Mouse (Mus musculus): ENCODE data around the gene Dlx5. TPM values are rescaled to one million over a fixed set of nuclear protein-coding genes. Genes with fewer than 3 reads are reported as not detected.
A peak's percentile ranks its signal among the peaks of the same experiment; 100 is the strongest.

Dlx5 gene
- polyA plus RNA-seq, 1 experiment from 2014 or later, result 3.9 TPM

DNA sequence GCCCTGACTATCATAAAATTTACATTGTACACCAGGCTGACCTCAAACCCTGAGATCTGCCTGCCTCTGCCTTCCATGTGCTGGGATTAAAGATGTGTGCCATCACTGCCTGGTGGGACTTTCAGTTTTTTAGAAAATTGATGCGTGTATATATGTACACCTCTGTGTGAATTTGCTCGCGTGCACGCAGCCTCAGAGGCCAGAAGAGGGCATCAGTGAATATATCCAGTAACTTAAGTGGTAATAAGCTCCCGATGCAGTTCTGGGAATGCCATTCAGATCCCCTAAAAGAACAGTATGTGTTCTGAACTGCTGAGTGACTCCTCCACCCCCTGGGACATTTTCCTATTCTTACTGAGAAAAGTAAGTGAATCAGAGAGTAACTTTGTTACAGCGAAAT lies 8.2 kb upstream of the Dlx5 start:
- Histone ChIP-seq H3K27me3 (ENCODE audit: control insufficient read depth, insufficient read depth, low read length) (peaks cover 3% of the 10 kb centered on the region; the same call in 1 of the 2 replicates), H3K4me1 (ENCODE audit: control insufficient read depth, insufficient read depth, low read length) (no peaks in the 10 kb centered on the region), H3K4me2 (ENCODE audit: low read depth, low read length) (no peak overlapping the region), H3K9ac (ENCODE audit: low read length) (no peak overlapping the region), H3K27ac (ENCODE audit: low read length) (no peak overlapping the region), H3K4me3 (replicated peaks; ENCODE audit: low read length) (no peak overlapping the region), H3K36me3 (ENCODE audit: control insufficient read depth, insufficient read depth, low read length) (no peaks in the 10 kb centered on the region), H3K9me3 (replicated peaks; ENCODE audit: control insufficient read depth, low read length) (no peaks in the 10 kb centered on the region)
- ATAC-seq (ENCODE audit: insufficient read depth, low FRiP score), result no peak
- WGBS, result 60% methylated on average over 6 of the region's 6 CpGs

DNA sequence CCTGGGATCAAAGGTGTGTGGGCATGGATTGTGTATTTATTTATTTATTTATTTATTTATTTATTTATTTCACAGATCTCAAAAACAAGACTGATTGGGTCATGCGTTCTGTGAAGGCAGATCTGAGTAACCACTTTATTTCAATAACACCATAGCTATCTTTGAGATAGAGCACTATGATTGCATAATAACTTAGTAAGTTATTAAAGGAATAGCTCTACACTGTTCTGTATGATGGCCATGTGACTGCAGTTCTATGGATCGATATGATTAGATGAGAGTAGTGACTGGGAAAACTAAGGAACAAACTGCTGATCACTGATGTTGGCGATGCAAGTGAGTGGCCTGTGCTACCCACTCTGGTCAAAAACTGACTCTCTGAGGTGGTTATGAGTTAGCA lies 4.3 kb upstream of the Dlx5 start:
- H3K27me3 ChIP-seq (ENCODE audit: control insufficient read depth, insufficient read depth, low read length), result peaks cover 32% of the 10 kb centered on the region
- no peak overlapping the region for H3K9ac ChIP-seq (ENCODE audit: low read length)
- no peak for ATAC-seq (ENCODE audit: insufficient read depth, low FRiP score)
- no peak overlapping the region for H3K4me3 ChIP-seq (replicated peaks; ENCODE audit: low read length)
- WGBS, result 79% methylated on average over 3 of the region's 3 CpGs
- H3K36me3 ChIP-seq (ENCODE audit: control insufficient read depth, insufficient read depth, low read length), result no peaks in the 10 kb centered on the region
- H3K4me2 ChIP-seq (ENCODE audit: low read depth, low read length), result no peak overlapping the region
- no peaks in the 10 kb centered on the region for H3K9me3 ChIP-seq (replicated peaks; ENCODE audit: control insufficient read depth, low read length)
- peaks cover 4% of the 10 kb centered on the region for H3K4me1 ChIP-seq (ENCODE audit: control insufficient read depth, insufficient read depth, low read length)
- no peak overlapping the region for H3K27ac ChIP-seq (ENCODE audit: low read length)

DNA sequence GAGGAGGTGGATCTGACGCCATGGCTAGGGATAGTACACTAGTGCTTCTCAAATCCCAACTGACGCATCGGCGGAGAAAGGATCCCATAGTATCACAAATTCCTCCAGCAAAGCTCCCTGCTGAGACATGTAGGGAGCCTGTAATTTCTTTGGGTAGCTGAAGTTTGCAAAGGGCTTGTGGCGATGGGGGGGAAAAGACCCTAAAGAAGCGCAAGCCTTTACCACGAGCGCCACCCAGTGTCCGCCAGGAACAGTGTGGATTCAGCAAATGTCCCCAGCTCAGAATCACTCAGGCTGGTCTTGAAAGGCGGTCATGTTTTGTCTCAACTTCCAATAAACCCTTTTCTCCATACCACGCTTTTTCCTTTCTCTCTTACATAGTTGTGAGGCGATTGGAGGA lies 3.0 kb upstream of the Dlx5 start:
- H3K9ac ChIP-seq (ENCODE audit: low read length), result no peak overlapping the region
- H3K4me2 ChIP-seq (ENCODE audit: low read depth, low read length), result no peak overlapping the region
- peaks cover 8% of the 10 kb centered on the region for H3K4me1 ChIP-seq (ENCODE audit: control insufficient read depth, insufficient read depth, low read length)
- no peak overlapping the region for H3K4me3 ChIP-seq (replicated peaks; ENCODE audit: low read length)
- H3K27ac ChIP-seq (ENCODE audit: low read length), result no peak overlapping the region
- ATAC-seq (ENCODE audit: insufficient read depth, low FRiP score), result no peak
- H3K27me3 ChIP-seq (ENCODE audit: control insufficient read depth, insufficient read depth, low read length), result peaks cover 41% of the 10 kb centered on the region
- no peaks in the 10 kb centered on the region for H3K9me3 ChIP-seq (replicated peaks; ENCODE audit: control insufficient read depth, low read length)
- H3K36me3 ChIP-seq (ENCODE audit: control insufficient read depth, insufficient read depth, low read length), result no peaks in the 10 kb centered on the region
- 4% methylated on average over 12 of the region's 12 CpGs for WGBS

DNA sequence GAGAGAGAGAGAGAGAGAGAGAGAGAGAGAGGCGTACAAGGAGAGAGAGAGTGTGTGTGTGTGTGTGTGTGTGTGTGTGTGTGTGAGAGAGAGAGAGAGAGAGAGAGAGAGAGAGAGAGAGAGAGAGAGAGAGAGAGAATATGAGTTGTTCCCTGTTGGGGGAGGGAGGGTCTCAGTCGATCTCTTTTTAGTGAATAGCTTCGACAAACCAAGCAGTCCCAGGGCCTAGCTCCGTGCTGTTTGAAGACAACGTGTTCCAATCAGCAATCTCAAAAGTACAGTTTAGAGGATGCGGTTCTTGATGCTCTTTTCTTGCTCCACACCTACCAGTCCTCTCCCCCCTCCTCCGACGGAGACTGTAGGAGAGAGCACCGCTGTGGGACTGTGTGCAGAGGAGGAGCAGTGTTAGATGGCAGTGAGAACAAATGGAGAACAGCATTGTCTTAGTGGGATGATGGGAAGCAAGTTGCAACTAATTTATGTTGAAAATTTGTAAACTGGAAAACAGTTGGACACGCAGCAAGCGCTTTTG lies 447 bp upstream of the Dlx5 start:
- 12% methylated on average over 10 of the region's 11 CpGs for WGBS
- H3K27me3 ChIP-seq (ENCODE audit: control insufficient read depth, insufficient read depth, low read length), result peaks cover 62% of the 10 kb centered on the region

DNA sequence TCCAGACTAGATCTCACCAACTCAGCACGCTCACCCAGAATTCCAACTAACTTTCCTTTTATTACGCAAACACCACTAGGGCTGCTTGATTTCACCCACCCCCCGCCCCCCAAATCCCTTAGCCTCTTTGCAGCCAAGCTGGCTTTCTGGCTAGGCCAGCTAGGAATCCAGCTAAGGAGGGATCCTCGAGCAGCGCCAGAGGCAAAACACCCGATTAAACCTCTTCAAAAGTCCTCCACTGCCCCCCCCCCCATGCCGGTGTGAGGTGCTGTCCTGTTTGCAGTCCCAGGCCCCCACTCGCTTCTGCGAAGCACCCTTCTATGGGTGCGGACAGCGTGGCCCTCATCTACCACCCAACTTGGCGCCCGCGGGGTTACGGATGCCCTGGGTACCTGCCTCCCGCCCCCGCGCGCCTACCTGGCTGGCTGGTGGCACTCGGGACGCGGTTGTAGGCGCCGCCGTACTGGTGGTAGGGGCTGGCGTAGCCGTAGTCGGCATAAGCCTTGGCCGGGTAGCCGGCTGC lies 709 bp downstream of the Dlx5 start:
- Histone ChIP-seq H3K36me3 (ENCODE audit: control insufficient read depth, insufficient read depth, low read length) (no peaks in the 10 kb centered on the region), H3K4me1 (ENCODE audit: control insufficient read depth, insufficient read depth, low read length) (peaks cover 8% of the 10 kb centered on the region), H3K4me3 (replicated peaks; ENCODE audit: low read length) (peak overlapping the region; percentile 49), H3K27me3 (ENCODE audit: control insufficient read depth, insufficient read depth, low read length) (peaks cover 74% of the 10 kb centered on the region), H3K9ac (ENCODE audit: low read length) (peak overlapping the region; percentile 60), H3K9me3 (replicated peaks; ENCODE audit: control insufficient read depth, low read length) (no peaks in the 10 kb centered on the region), H3K4me2 (ENCODE audit: low read depth, low read length) (peak overlapping the region; percentile 83), H3K27ac (ENCODE audit: low read length) (no peak overlapping the region)
- ATAC-seq (ENCODE audit: insufficient read depth, low FRiP score), result no peak
- under 1% methylated on average over 30 of the region's 30 CpGs for WGBS

More for the DNA sequence above, 447 bp upstream of the Dlx5 start:
- Histone ChIP-seq H3K9ac (ENCODE audit: low read length) (no peak overlapping the region), H3K36me3 (ENCODE audit: control insufficient read depth, insufficient read depth, low read length) (no peaks in the 10 kb centered on the region), H3K4me1 (ENCODE audit: control insufficient read depth, insufficient read depth, low read length) (peaks cover 8% of the 10 kb centered on the region), H3K27ac (ENCODE audit: low read length) (no peak overlapping the region), H3K4me3 (replicated peaks; ENCODE audit: low read length) (peak overlapping the region; percentile 49), H3K4me2 (ENCODE audit: low read depth, low read length) (peak overlapping the region; percentile 83), H3K9me3 (replicated peaks; ENCODE audit: control insufficient read depth, low read length) (no peaks in the 10 kb centered on the region)
- no peak for ATAC-seq (ENCODE audit: insufficient read depth, low FRiP score)

DNA sequence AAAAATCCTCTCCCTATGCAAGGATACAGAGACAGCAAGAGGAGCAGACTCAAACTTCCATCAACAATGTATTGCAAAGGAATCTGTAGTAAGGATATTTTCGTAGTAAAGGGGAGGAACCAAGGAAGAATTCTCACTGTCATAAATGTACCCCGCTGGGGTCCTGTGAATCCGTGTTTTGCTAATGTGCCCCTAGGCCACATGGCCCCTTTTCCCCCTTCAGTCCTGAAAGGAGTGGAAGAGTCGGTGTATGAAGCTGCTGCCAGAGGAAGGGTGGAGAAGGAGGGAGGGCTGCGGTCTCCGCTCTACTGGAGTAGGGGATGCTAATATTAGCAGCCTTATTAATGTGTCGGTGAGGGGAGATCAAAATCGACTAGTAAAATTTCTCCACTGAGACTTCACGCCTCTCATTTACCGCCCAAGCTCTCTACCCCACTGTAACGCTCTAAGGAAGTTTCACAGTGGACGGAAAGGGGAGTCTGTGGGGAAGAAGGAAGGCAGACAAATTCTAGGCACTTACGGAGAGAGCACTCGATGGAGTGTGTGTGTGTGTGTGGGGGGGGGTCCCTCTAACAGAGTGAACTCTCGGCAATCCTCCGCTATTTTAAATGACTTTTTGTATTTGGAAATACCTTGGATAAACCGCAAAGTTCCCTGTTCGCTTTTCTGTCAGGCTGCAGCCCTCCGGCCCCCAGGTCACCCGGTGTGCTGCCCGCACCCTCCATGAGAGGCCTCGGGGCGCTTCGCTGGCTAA lies 1.3 kb downstream of the Dlx5 start:
- H3K4me1 ChIP-seq (ENCODE audit: control insufficient read depth, insufficient read depth, low read length), result peaks cover 8% of the 10 kb centered on the region
- no peak overlapping the region for H3K27ac ChIP-seq (ENCODE audit: low read length)
- H3K9ac ChIP-seq (ENCODE audit: low read length), result no peak overlapping the region
- WGBS, result 2% methylated on average over 24 of the region's 24 CpGs
- no peaks in the 10 kb centered on the region for H3K36me3 ChIP-seq (ENCODE audit: control insufficient read depth, insufficient read depth, low read length)
- H3K4me3 ChIP-seq (replicated peaks; ENCODE audit: low read length), result peak overlapping the region; percentile 49
- H3K9me3 ChIP-seq (replicated peaks; ENCODE audit: control insufficient read depth, low read length), result no peaks in the 10 kb centered on the region
- peak overlapping the region; percentile 83 for H3K4me2 ChIP-seq (ENCODE audit: low read depth, low read length)
- ATAC-seq (ENCODE audit: insufficient read depth, low FRiP score), result no peak
- peaks cover 80% of the 10 kb centered on the region for H3K27me3 ChIP-seq (ENCODE audit: control insufficient read depth, insufficient read depth, low read length)

DNA sequence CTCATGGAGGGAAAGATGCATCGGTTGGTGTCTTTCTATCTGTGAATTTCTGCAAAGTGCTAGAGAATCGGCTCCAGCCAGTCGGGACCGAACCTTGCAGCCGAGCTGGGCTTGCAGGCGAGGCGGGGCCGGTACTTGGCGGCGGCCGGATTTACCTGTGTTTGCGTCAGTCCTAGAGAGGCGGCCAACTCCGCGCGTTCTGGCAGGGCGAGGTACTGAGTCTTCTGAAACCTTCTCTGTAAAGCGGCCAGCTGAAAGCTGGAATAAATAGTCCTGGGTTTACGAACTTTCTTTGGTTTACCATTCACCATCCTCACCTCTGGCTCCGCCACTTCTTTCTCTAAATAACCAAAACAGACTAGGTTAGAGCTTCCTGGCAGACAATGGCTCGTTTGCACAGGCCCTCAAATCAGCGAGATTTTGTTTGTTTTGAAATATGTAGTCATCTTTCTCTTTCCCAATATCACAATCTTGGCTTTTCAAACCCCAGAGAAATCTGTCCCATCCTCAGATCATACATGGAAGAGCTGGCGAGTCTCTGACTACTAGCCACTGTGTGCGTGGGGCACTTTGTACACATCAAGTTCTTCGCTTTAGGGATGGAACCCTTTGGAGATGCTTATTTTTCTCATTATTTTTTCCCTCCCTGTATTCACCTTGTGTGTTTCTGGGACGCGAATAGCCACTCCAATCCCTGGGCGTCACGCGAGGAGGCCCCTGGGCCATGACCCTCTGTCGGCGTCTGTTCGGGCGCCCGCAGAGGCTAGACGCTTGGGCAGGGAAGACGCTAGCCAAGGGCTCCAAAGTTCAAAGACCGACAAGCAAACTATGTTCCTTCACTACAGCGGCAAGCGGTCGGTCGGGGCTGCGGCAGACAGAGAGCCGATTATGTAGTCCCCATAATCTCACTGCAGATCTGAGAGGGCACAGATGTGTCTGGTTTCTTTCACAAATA lies 2.2 kb downstream of the Dlx5 start:
- 4% methylated on average over 44 of the region's 44 CpGs for WGBS
- H3K4me3 ChIP-seq (replicated peaks; ENCODE audit: low read length), result peak overlapping the region; percentile 4; the same call in 1 of the 2 replicates

DNA sequence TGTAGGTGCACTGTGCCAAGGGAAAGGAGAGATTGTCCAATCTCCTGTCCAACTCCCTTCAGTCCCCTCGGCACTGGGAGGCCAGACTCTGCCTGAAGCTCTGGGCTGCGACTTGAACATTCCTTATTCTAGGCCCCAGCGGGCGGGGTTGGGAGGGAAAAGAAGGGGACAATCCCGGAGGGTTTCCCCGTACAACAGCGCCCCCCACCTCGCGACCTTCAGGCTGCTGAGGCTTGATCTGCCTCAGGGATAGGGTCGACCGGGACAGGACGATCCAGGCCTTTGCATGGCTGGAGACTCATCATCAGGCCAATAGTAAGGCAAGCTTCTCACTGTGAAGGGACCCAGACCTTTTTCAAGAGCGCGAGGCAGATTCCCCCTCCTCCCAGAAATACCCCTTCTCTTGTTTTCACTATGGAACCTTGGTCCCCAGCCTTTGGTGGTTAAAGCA lies 3.0 kb downstream of the Dlx5 start:
- Histone ChIP-seq H3K9ac (ENCODE audit: low read length) (no peak overlapping the region), H3K27ac (ENCODE audit: low read length) (no peak overlapping the region), H3K4me1 (ENCODE audit: control insufficient read depth, insufficient read depth, low read length) (peaks cover 8% of the 10 kb centered on the region), H3K9me3 (replicated peaks; ENCODE audit: control insufficient read depth, low read length) (no peaks in the 10 kb centered on the region), H3K4me2 (ENCODE audit: low read depth, low read length) (no peak overlapping the region), H3K27me3 (ENCODE audit: control insufficient read depth, insufficient read depth, low read length) (peaks cover 93% of the 10 kb centered on the region), H3K4me3 (replicated peaks; ENCODE audit: low read length) (no peak overlapping the region), H3K36me3 (ENCODE audit: control insufficient read depth, insufficient read depth, low read length) (no peaks in the 10 kb centered on the region)
- WGBS, result 2% methylated on average over 14 of the region's 14 CpGs
- ATAC-seq (ENCODE audit: insufficient read depth, low FRiP score), result no peak

More for the DNA sequence above, 2.2 kb downstream of the Dlx5 start:
- Histone ChIP-seq H3K36me3 (ENCODE audit: control insufficient read depth, insufficient read depth, low read length) (no peaks in the 10 kb centered on the region), H3K9me3 (replicated peaks; ENCODE audit: control insufficient read depth, low read length) (no peaks in the 10 kb centered on the region), H3K27me3 (ENCODE audit: control insufficient read depth, insufficient read depth, low read length) (peaks cover 88% of the 10 kb centered on the region), H3K4me2 (ENCODE audit: low read depth, low read length) (no peak overlapping the region), H3K4me1 (ENCODE audit: control insufficient read depth, insufficient read depth, low read length) (peaks cover 8% of the 10 kb centered on the region), H3K27ac (ENCODE audit: low read length) (no peak overlapping the region), H3K9ac (ENCODE audit: low read length) (no peak overlapping the region)
- ATAC-seq (ENCODE audit: insufficient read depth, low FRiP score), result no peak

Measured in stomach, embryonic 16.5 days (tissue).